Mouse (Mus musculus): ENCODE data around the gene Olfr641. TPM values are rescaled to one million over a fixed set of nuclear protein-coding genes. Genes with fewer than 3 reads are reported as not detected.

The Olfr641 gene
- polyA plus RNA-seq, 1 experiment: not detected

Other genes with a start within 250 kb of the Olfr641 start
- not detected in 2 replicates for gene Olfr67, start 243.6 kb upstream of the Olfr641 start, polyA plus RNA-seq (2012; ENCODE audit: insufficient read depth, insufficient read length, missing spikeins)
- 87.6 and 749 TPM in 2 replicates for gene Hbb-bt, start 221.4 kb upstream of the Olfr641 start, polyA plus RNA-seq (2012; ENCODE audit: insufficient read depth, insufficient read length, missing spikeins)
- gene Hbb-bs, start 207.3 kb upstream of the Olfr641 start, polyA plus RNA-seq (2012; ENCODE audit: insufficient read depth, insufficient read length, missing spikeins): 880 and 4,613 TPM in 2 replicates
- not detected in 2 replicates for gene Hbb-bh2, start 194.9 kb upstream of the Olfr641 start, polyA plus RNA-seq (2012; ENCODE audit: insufficient read depth, insufficient read length, missing spikeins)
- gene Hbb-bh1, start 192.3 kb upstream of the Olfr641 start, polyA plus RNA-seq (2012; ENCODE audit: insufficient read depth, insufficient read length, missing spikeins): not detected in 2 replicates
- not detected in 2 replicates for gene Hbb-y, start 182.2 kb upstream of the Olfr641 start, polyA plus RNA-seq (2012; ENCODE audit: insufficient read depth, insufficient read length, missing spikeins)
- gene Olfr66, start 149.2 kb upstream of the Olfr641 start, polyA plus RNA-seq (2012; ENCODE audit: insufficient read depth, insufficient read length, missing spikeins): not detected in 2 replicates
- gene Olfr64, start 141.0 kb upstream of the Olfr641 start, polyA plus RNA-seq (2012; ENCODE audit: insufficient read depth, insufficient read length, missing spikeins): not detected in 2 replicates
- not detected in 2 replicates for gene Olfr65, start 132.0 kb upstream of the Olfr641 start, polyA plus RNA-seq (2012; ENCODE audit: insufficient read depth, insufficient read length, missing spikeins)
- not detected in 2 replicates for gene Olfr631, start 106.6 kb upstream of the Olfr641 start, polyA plus RNA-seq (2012; ENCODE audit: insufficient read depth, insufficient read length, missing spikeins)
- not detected in 2 replicates for gene Olfr632, start 101.1 kb upstream of the Olfr641 start, polyA plus RNA-seq (2012; ENCODE audit: insufficient read depth, insufficient read length, missing spikeins)
- not detected in 2 replicates for gene Olfr633, start 91.0 kb upstream of the Olfr641 start, polyA plus RNA-seq (2012; ENCODE audit: insufficient read depth, insufficient read length, missing spikeins)
- not detected in 2 replicates for gene Olfr635, start 64.3 kb upstream of the Olfr641 start, polyA plus RNA-seq (2012; ENCODE audit: insufficient read depth, insufficient read length, missing spikeins)
- gene Olfr638, start 36.7 kb upstream of the Olfr641 start, polyA plus RNA-seq (2012; ENCODE audit: insufficient read depth, insufficient read length, missing spikeins): not detected in 2 replicates
- not detected in 2 replicates for gene Olfr639, start 18.1 kb upstream of the Olfr641 start, polyA plus RNA-seq (2012; ENCODE audit: insufficient read depth, insufficient read length, missing spikeins)
- gene Olfr640, start 9.9 kb upstream of the Olfr641 start, polyA plus RNA-seq (2012; ENCODE audit: insufficient read depth, insufficient read length, missing spikeins): not detected in 2 replicates
- not detected in 2 replicates for gene Olfr642, start 17.2 kb downstream of the Olfr641 start, polyA plus RNA-seq (2012; ENCODE audit: insufficient read depth, insufficient read length, missing spikeins)
- not detected in 2 replicates for gene 4930516K23Rik, start 26.0 kb downstream of the Olfr641 start, polyA plus RNA-seq (2012; ENCODE audit: insufficient read depth, insufficient read length, missing spikeins)
- gene Olfr644, start 36.4 kb downstream of the Olfr641 start, polyA plus RNA-seq (2012; ENCODE audit: insufficient read depth, insufficient read length, missing spikeins): not detected in 2 replicates
- gene Olfr645, start 50.0 kb downstream of the Olfr641 start, polyA plus RNA-seq (2012; ENCODE audit: insufficient read depth, insufficient read length, missing spikeins): not detected in 2 replicates
- gene Olfr646, start 69.4 kb downstream of the Olfr641 start, polyA plus RNA-seq (2012; ENCODE audit: insufficient read depth, insufficient read length, missing spikeins): not detected in 2 replicates
- gene Ubqln5, start 94.4 kb downstream of the Olfr641 start, polyA plus RNA-seq (2012; ENCODE audit: insufficient read depth, insufficient read length, missing spikeins): not detected in 2 replicates
- not detected in 2 replicates for gene Olfr643, start 102.0 kb downstream of the Olfr641 start, polyA plus RNA-seq (2012; ENCODE audit: insufficient read depth, insufficient read length, missing spikeins)
- not detected in 2 replicates for gene Ubqln3, start 107.8 kb downstream of the Olfr641 start, polyA plus RNA-seq (2012; ENCODE audit: insufficient read depth, insufficient read length, missing spikeins)
- not detected in 2 replicates for gene Ubqlnl, start 115.1 kb downstream of the Olfr641 start, polyA plus RNA-seq (2012; ENCODE audit: insufficient read depth, insufficient read length, missing spikeins)
- not detected in 2 replicates for gene Olfm5, start 129.4 kb downstream of the Olfr641 start, polyA plus RNA-seq (2012; ENCODE audit: insufficient read depth, insufficient read length, missing spikeins)
- not detected in 2 replicates for gene Olfr648, start 147.9 kb downstream of the Olfr641 start, polyA plus RNA-seq (2012; ENCODE audit: insufficient read depth, insufficient read length, missing spikeins)
- gene Olfr649, start 160.5 kb downstream of the Olfr641 start, polyA plus RNA-seq (2012; ENCODE audit: insufficient read depth, insufficient read length, missing spikeins): not detected in 2 replicates
- gene Trim6, start 183.3 kb downstream of the Olfr641 start, polyA plus RNA-seq (2012; ENCODE audit: insufficient read depth, insufficient read length, missing spikeins): 0.92 TPM in 1 of 2 replicates, not detected in the other
- gene Trim34a, start 209.0 kb downstream of the Olfr641 start, polyA plus RNA-seq (2012; ENCODE audit: insufficient read depth, insufficient read length, missing spikeins): 2.2 and 2.5 TPM in 2 replicates

Data from brown adipose tissue, adult 24 weeks (tissue).